Mouse (Mus musculus) liver, adult 2 months (tissue): ENCODE measurements around the gene Strn3.

Source experiments
- CTCF ChIP-seq: fragments of 200-500 bp; IDR thresholded peaks from 2 replicates; pipeline ENCODE4 v1.5.1; 2011; ENCODE audit warnings: low read depth, low read length, control low read depth
- POLR2A ChIP-seq: fragments of 200-500 bp; IDR thresholded peaks from 2 replicates; pipeline ENCODE4 v1.6.1; 2011; ENCODE audit warnings: low read length, control low read depth; ENCODE audit not compliant: insufficient read depth; ENCODE audit errors: extremely low read depth

DNA sequence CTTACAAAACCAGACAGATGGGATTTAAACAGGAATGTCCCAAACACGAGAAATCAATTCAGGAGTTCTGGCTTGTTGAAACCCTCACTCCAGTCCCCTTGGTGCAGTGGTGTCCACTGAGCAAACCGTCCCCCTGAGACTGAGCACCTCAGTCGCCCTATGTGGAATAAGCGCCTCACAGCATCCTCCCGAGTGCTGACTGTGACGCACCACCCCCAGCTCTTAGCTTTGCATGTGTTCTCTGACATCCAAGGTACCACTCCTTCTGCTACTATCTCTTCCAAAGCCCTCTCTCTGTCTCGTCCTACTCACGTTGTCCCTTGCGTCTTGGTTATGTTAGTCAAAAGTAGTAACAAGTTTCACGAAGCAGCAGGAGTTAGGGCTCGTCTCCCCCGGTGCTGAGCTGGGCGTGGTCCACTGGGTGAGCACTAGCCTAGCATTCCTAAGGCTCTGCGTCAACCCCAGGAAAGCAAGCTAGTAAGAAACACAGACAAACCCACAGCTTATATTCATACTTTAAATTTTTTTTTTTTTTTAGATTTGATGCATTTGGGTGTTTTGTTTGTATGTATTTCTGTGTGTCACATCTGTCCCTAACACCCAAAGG is 43.0 kb upstream of the Strn3 start:
- no peak for TF ChIP-seq CTCF
- TF ChIP-seq POLR2A, result no peak
